Mouse (Mus musculus) E14TG2a.4 (cell line): ENCODE measurements around the gene Ap2b1.

ENCODE experiments used
- H3K27me3 ChIP-seq: 2 replicates; pipeline ENCODE4 v1.6.1; 2014; ENCODE audit warnings: low read length, control low read depth; ENCODE audit not compliant: insufficient read depth
- H3K36me3 ChIP-seq: 2 replicates; pipeline ENCODE4 v1.6.1; 2014; ENCODE audit warnings: low read length, control low read depth; ENCODE audit not compliant: insufficient read depth
- H3K4me1 ChIP-seq: replicated peaks from 2 replicates; pipeline ENCODE4 v1.6.1; 2014; ENCODE audit warnings: low read depth, low read length, control low read depth
- H3K4me3 ChIP-seq: replicated peaks from 2 replicates; pipeline ENCODE4 v1.5.1; 2014; ENCODE audit warnings: mild to moderate bottlenecking, low read length
- H3K9me3 ChIP-seq: 2 replicates; pipeline ENCODE4 v1.6.1; 2014; ENCODE audit warnings: low read length, control low read depth
- CTCF ChIP-seq: conservative IDR thresholded peaks from 2 replicates; pipeline ENCODE4 v1.5.1; 2014; ENCODE audit warnings: low read length
- NANOG ChIP-seq: IDR thresholded peaks from 2 replicates; pipeline ENCODE4 v1.6.1; 2014; ENCODE audit warnings: borderline replicate concordance, low read length, mixed read lengths
- POU5F1 ChIP-seq: IDR thresholded peaks from 2 replicates; pipeline ENCODE4 v1.6.1; 2014; ENCODE audit warnings: low read length, borderline replicate concordance

The Ap2b1 gene

GRCm38 (mm10) chr11:83417708-83418107 is 118.9 kb downstream of the Ap2b1 start:
- Histone ChIP-seq H3K4me1 (peaks cover 16% of the 10 kb centered on the region), H3K4me3 (no peak overlapping the region), H3K9me3 (no peaks in the 10 kb centered on the region), H3K27me3 (peaks cover 87% of the 10 kb centered on the region), H3K36me3 (no peaks in the 10 kb centered on the region)
- TF ChIP-seq CTCF (no peak), NANOG (no peak), POU5F1 (no peak)

GRCm38 (mm10) chr11:83418566-83418965 is 119.7 kb downstream of the Ap2b1 start:
- H3K4me1 ChIP-seq = peaks cover 16% of the 10 kb centered on the region
- no peaks in the 10 kb centered on the region for H3K9me3 ChIP-seq
- no peaks in the 10 kb centered on the region for H3K36me3 ChIP-seq
- TF ChIP-seq CTCF = no peak
- TF ChIP-seq NANOG = no peak
- no peak for TF ChIP-seq POU5F1
- peak overlapping the region; percentile 75 for H3K4me3 ChIP-seq
- H3K27me3 ChIP-seq = peaks cover 85% of the 10 kb centered on the region

- H3K36me3 ChIP-seq = no peaks in the 10 kb centered on the region
- peaks cover 18% of the 10 kb centered on the region for H3K4me1 ChIP-seq
- no peaks in the 10 kb centered on the region for H3K9me3 ChIP-seq
- TF ChIP-seq POU5F1 = no peak
- no peak for TF ChIP-seq NANOG
- no peak; the same call in 1 of the 2 replicates for TF ChIP-seq CTCF
- no peak overlapping the region for H3K4me3 ChIP-seq
- H3K27me3 ChIP-seq = peaks cover 88% of the 10 kb centered on the region
Measured at GRCm38 (mm10) chr11:83420338-83420737, 121.5 kb downstream of the Ap2b1 start.

- Histone ChIP-seq H3K9me3 (no peaks in the 10 kb centered on the region), H3K4me1 (peaks cover 21% of the 10 kb centered on the region), H3K4me3 (no peak overlapping the region), H3K36me3 (no peaks in the 10 kb centered on the region), H3K27me3 (peaks cover 87% of the 10 kb centered on the region)
- no peak for TF ChIP-seq POU5F1
- TF ChIP-seq CTCF = no peak
- TF ChIP-seq NANOG = no peak
Measured at GRCm38 (mm10) chr11:83421305-83421704, 122.5 kb downstream of the Ap2b1 start.

DNA sequence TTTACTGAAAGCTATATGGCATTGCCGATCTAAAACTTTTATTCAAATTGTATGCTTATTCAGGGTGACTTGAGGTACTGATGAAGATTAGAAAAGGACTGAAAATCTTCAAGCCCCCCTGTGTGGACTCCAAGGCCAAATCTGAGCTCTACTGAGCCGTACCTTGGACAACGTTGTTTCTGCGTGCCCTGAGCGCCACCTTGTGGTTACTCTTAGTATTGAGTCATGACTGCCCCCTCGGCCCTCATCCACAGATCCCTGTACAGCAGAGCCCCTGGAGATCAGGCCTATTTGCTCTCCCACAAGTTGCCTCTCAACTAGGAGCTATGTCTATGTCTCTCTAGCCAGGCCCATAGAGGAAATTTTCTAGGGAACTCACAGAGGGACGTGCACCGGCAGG is 125.9 kb downstream of the Ap2b1 start:
- H3K4me1 ChIP-seq = peaks cover 34% of the 10 kb centered on the region
- H3K4me3 ChIP-seq = no peak overlapping the region
- peaks cover 91% of the 10 kb centered on the region for H3K27me3 ChIP-seq
- no peaks in the 10 kb centered on the region for H3K9me3 ChIP-seq
- no peaks in the 10 kb centered on the region for H3K36me3 ChIP-seq
- TF ChIP-seq NANOG = no peak
- TF ChIP-seq CTCF = peak; percentile 78

DNA sequence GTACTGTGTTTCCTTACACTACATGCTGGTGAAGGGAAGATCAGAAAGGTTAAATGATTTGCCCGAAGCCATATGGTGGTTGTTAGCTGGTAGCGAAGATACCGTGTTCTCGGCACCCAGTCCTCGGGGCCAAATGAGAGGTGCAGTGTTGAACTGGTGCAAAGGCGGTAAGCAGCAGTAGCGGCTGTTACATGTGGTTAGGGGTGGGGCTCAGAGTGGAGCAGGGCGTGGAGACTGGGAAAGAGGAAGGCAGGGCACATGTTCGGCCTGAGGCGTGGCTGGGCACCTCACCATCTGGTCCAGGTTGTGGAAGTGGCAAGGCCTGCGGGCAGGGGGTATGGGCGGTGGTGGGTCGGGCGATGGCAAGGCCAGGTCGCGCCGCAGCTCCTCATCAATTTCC is 128.1 kb downstream of the Ap2b1 start:
- peaks cover 86% of the 10 kb centered on the region for H3K27me3 ChIP-seq
- H3K9me3 ChIP-seq = no peaks in the 10 kb centered on the region
- peak overlapping the region; percentile 69 for H3K4me3 ChIP-seq
- TF ChIP-seq CTCF (no peak), NANOG (no peak), POU5F1 (no peak)
- no peaks in the 10 kb centered on the region for H3K36me3 ChIP-seq
- H3K4me1 ChIP-seq = peaks cover 29% of the 10 kb centered on the region

DNA sequence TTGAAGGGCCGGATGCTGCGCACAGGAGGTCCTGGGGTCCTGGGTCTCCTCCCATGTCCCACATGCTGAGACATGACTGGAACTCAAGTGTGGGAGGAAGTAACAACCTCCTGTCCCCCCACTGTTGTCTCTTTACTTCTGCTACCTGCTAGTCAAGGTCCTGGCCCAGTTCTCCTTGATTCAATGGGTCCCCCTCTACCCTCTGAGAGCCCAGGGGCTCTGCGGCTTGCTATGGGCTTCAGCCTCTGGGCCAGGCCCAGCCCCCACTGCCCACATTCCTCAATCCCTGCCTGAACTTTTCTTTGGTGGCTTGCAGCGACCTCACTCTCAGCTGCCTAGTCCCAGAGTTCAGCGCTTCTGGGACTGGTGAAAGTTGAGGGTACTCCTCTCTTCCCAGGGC is 130.5 kb downstream of the Ap2b1 start, which contains the start of gene Gas2l2:
Gas2l2 (minus strand) TSS at position 101 of the 400 bp plus-strand sequence.
- Histone ChIP-seq H3K27me3 (peaks cover 64% of the 10 kb centered on the region), H3K4me3 (peak within 1 kb of the TSS; percentile 47), H3K4me1 (peaks cover 29% of the 10 kb centered on the region), H3K36me3 (no peaks in the 10 kb centered on the region), H3K9me3 (no peaks in the 10 kb centered on the region)
- TF ChIP-seq CTCF = no peak
- no peak for TF ChIP-seq POU5F1
- no peak for TF ChIP-seq NANOG

GRCm38 (mm10) chr11:83432533-83432932 is 133.7 kb downstream of the Ap2b1 start:
- TF ChIP-seq NANOG = no peak
- TF ChIP-seq POU5F1 = no peak
- no peak for TF ChIP-seq CTCF
- Histone ChIP-seq H3K9me3 (no peaks in the 10 kb centered on the region), H3K27me3 (peaks cover 58% of the 10 kb centered on the region), H3K36me3 (no peaks in the 10 kb centered on the region), H3K4me1 (peaks cover 13% of the 10 kb centered on the region), H3K4me3 (no peak overlapping the region)

DNA sequence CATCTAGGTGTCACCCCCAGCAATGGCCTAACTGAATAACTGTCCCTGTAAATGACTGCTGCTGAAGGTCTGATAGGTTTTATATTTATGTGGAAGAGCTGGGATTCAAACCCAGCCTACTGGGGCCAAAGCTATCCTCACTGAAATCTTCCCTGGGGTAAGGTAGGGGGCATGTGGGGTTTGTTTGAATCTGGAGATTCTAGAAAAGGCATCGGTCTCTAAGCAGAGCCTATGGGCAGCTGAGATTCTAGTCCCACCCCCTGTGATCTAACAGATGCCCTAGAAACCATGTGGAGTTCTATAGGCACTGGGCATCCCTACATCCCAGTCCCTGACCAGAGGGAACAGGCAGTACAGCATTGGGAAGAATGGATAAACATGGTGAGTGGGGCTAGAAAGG is 138.6 kb downstream of the Ap2b1 start, which contains the start of gene 1700020L24Rik:
1700020L24Rik (plus strand) TSS at position 301 of the 400 bp plus-strand sequence.
- no peaks in the 10 kb centered on the region for H3K36me3 ChIP-seq
- H3K4me1 ChIP-seq = peaks cover 2% of the 10 kb centered on the region; the same call in 1 of the 2 replicates
- peaks cover 15% of the 10 kb centered on the region for H3K9me3 ChIP-seq
- H3K27me3 ChIP-seq = peaks cover 60% of the 10 kb centered on the region
- TF ChIP-seq CTCF = no peak
- H3K4me3 ChIP-seq = no peak within 1 kb of the TSS
